Mouse (Mus musculus): ENCODE results near the gene Gm21992. TPM values are rescaled to one million over a fixed set of nuclear protein-coding genes. Genes with fewer than 3 reads are reported as not detected.

Gm21992 gene
- total RNA-seq, 2 experiments from 2014 or later, result 24.5 to 31.9 TPM

DNA sequence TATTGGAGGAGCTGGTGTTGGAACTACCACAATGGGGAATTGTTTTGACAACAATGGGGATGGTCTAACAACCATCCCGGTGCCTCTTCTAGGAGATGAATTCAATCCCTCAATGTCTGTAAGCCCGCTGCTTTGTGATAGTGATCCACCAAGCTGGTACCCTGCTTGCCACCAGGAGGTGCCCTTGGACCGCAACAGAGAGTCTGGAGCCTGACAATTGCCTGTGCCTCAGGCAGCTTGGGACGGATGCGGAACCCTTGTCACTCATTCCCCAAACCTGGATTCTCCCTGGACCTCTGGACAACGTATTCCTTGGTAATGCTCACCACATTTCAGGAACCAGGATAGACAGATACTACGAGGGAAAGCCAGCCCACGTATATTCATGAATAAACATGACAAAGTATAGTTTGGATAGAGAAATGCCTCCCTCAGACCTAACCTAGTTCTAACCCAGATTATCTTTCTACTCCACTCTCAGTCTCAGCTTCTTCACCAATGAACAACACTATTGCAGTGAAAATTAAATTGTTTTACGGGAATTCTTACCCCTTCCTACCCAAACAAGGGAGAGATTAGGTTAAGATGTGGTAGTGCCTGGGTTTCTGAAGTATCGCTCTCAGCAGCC is 55.7 kb downstream of the Gm21992 start:
- DNase-seq (ENCODE audit: low spot score in 2 of 2), result peak; percentile 86 to 95

DNA sequence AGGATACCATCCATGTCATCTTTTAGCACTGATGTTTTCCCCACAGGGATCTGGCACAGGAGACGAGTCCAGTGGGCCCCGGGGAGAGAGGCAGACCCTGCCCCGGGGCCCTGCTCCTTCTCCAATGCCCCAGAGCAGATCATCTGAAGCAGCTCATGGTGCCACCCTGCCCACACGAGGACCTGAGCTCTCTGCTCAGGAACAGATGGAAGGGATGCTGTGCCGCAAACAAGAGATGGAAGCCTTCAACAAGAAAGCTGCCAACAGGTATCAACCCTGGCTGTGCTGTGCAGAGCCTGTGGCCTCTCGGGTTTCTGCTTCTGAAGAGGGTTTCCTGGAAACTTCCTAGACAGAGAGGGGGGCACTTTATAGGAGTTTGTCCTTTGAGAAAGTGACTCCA is 61.4 kb downstream of the Gm21992 start:
- no peak for DNase-seq (ENCODE audit: low spot score in 2 of 2)

DNA sequence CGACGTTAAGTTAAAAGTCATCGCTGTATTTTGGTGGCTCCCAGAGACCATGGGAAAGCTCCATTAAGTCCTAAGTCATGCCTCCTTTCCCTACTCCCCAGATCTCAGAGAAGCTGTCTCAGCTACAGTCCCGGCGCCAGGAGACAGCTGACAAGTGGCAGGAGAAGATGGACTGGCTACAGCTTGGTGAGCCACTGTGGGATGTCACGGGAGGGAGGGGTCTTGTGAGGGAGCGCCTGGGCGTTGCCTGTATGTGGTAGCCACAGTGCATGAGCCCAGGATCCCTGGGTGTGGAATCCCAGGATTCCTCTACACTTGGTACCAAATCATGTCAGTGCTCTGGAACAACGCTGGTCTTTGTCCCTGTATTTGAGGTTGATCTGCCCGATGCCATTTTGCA is 62.9 kb downstream of the Gm21992 start:
- no peak for DNase-seq (ENCODE audit: low spot score in 2 of 2)

DNA sequence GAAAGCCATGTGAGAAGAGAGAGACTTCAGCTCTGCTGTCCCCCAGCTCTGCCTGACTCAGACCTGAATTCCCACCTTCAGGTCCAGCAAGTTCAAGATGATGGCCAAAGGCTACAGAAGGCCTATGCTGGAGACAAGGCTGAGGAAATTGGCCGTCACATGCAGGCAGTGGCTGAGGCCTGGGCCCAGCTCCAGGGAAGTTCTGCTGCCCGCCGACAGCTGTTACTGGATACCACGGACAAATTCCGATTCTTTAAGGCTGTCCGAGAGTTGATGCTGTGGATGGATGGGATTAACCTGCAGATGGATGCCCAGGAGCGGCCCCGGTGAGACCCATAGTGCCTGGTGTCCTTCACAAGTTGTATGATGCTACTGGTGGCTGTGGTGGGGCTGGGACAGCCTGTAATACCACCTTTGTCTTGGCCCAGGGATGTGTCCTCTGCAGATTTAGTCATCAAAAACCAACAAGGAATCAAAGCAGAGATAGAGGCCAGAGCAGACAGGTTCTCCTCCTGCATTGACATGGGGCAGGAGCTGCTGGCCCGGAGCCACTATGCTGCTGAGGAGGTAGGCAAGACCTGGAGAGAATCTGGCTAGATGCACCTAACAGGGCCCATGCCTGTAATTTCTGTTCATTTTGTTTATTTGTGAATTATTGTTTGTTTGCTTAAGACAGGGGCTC is 63.6 kb downstream of the Gm21992 start:
- DNase-seq (ENCODE audit: low spot score in 2 of 2), result no peak

GRCm38 (mm10) chr19:4746611-4747010 is 64.8 kb downstream of the Gm21992 start:
- DNase-seq (ENCODE audit: low spot score in 2 of 2), result no peak

- no peak for DNase-seq (ENCODE audit: low spot score in 2 of 2)
Measured at GRCm38 (mm10) chr19:4745681-4746080, 65.7 kb downstream of the Gm21992 start.

DNA sequence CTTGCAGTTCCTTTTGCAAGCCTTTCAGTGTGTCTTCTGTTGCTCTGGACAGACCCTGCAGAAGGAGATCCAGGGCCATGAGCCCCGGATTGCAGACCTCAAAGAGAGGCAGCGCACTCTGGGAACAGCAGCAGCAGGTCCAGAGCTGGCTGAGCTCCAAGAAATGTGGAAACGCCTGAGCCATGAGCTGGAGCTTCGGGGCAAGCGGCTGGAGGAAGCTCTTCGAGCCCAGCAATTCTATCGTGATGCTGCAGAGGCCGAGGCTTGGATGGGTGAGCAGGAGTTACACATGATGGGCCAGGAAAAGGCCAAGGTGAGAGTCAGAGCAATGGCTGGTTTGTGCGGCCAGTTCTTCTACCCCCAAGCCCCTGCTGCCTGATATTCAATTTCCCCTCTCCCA is 66.4 kb downstream of the Gm21992 start:
- no peak for DNase-seq (ENCODE audit: low spot score in 2 of 2)

DNA sequence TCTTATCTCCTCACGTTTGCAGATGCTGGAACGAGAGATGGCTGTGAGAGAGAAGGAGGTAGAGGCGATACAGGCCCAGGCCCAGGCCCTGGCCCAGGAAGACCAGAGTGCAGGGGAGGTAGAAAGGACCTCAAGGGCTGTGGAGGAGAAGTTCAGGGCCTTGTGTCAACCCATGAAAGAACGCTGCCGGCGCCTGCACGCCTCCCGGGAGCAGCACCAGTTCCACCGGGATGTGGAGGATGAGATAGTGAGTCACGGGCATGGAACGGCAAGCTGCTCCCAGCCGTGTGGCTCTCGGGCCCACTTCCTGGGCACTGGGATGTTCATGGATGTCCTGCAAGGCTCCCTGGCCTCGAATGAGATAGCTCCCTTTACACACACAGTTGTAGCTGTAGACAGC is 67.4 kb downstream of the Gm21992 start:
- DNase-seq (ENCODE audit: low spot score in 2 of 2), result no peak

- peak in 1 of 2 experiments; percentile 55 for DNase-seq (ENCODE audit: low spot score in 2 of 2)
Measured at GRCm38 (mm10) chr19:4743524-4743923, 67.9 kb downstream of the Gm21992 start.

DNA sequence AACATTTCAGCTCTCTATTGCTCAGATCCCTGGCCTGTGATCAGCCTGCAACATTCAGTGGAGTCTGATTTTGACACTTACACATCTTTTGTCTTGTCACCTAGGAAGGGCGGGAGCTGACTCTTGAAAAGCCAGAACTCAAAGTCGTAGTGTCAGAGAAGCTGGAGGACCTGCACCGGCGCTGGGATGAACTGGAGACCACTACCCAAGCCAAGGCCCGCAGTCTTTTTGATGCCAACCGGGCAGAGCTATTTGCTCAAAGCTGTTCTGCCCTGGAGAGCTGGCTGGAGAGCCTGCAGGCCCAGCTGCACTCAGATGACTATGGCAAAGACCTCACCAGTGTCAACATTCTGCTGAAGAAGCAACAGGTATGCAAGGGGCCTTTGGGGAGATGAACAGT is 69.2 kb downstream of the Gm21992 start:
- DNase-seq (ENCODE audit: low spot score in 2 of 2), result no peak

- DNase-seq (ENCODE audit: low spot score in 2 of 2), result no peak
Measured at GRCm38 (mm10) chr19:4741482-4741881, 69.9 kb downstream of the Gm21992 start.

GRCm38 (mm10) chr19:4739762-4740161 is 71.7 kb downstream of the Gm21992 start:
- DNase-seq (ENCODE audit: low spot score in 2 of 2), result no peak

GRCm38 (mm10) chr19:4739053-4739452 is 72.4 kb downstream of the Gm21992 start:
- no peak for DNase-seq (ENCODE audit: low spot score in 2 of 2)

GRCm38 (mm10) chr19:4737866-4738265 is 73.5 kb downstream of the Gm21992 start:
- DNase-seq (ENCODE audit: low spot score in 2 of 2), result no peak

GRCm38 (mm10) chr19:4733052-4733451 is 78.4 kb downstream of the Gm21992 start:
- DNase-seq (ENCODE audit: low spot score in 2 of 2), result no peak

- DNase-seq (ENCODE audit: low spot score in 2 of 2), result no peak
Measured at GRCm38 (mm10) chr19:4729186-4729585, 82.2 kb downstream of the Gm21992 start.

GRCm38 (mm10) chr19:4720671-4721244 is 90.7 kb downstream of the Gm21992 start:
- no peak for DNase-seq (ENCODE audit: low spot score in 2 of 2)

GRCm38 (mm10) chr19:4720112-4720511 is 91.3 kb downstream of the Gm21992 start:
- DNase-seq (ENCODE audit: low spot score in 2 of 2), result no peak

DNA sequence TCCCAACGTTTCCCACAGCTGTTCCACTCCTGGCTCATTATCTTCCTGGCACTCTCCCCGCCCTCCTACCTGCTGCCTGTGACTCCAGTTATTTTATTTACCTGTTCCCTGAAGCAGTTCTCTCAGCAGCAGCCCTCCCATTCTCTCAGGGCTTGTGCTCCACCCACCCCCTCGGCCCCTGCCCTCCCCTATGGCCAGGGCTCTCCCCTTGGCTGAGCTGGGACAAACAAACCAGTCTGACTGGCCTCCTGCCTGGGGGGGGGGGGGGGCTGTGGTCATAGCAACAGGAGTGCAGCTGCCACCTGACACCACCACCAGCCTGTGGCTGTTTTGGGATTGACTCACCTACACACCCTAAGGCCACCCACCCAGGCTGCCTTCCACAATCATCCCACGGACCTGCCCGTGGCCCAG is 92.1 kb downstream of the Gm21992 start:
- DNase-seq (ENCODE audit: low spot score in 2 of 2), result no peak

DNA sequence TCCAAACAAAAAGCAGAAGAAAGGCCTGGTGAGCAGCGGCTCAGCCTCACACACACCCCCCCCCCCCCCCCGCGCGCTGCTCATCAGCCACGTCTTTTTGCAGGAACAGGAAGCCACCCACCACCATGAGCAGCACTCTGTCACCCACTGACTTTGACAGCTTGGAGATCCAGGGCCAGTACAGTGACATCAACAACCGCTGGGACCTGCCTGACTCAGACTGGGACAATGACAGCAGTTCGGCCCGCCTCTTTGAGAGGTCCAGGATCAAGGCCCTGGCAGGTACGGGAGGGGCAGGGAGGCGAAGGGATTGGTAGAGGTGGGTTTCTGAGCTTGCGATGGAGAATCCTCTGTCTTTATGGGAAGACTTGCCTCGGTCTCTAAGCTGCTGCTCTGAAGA is 92.7 kb downstream of the Gm21992 start:
- peak in 1 of 2 experiments; percentile 59 for DNase-seq (ENCODE audit: low spot score in 2 of 2)

DNA sequence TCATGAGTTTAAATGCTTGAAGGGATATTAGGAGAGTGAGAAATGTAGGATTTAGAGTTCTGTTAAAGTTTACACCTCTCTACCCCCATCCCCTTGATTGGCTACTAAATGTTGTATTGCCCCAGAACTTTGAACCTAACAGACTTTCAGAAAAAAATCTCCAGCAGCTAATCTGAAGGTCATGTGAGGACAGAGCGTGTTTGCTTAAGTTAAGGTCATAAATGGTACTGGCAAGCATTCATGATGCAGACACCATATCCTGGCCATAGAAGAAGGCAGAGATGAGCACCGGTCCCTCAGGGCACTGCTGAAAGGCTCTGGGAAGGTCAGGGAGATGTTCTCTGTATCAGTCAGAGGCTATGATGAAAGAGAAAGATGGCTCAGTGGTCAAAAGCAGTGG is 94.1 kb downstream of the Gm21992 start:
- DNase-seq (ENCODE audit: low spot score in 2 of 2), result no peak

DNA sequence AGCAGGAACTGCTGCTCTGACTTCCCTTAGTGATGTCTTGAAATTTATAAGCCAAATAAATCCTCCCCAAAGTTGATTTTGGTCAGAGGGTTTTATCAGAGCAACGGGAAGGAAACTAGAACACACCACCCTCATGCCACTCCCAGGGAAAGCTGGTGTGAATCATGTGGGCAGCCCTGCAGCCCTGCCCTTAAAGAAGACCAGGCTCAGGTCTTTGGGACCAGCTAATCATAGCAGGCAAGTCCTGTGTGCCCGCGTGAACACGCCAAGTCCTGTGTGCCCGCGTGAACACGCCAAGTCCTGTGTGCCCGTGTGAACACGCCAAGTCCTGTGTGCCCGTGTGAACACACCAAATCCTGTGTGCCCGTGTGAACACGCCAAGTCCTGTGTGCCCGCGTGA is 94.7 kb downstream of the Gm21992 start:
- no peak for DNase-seq (ENCODE audit: low spot score in 2 of 2)

- peak in 1 of 2 experiments; percentile 11 for DNase-seq (ENCODE audit: low spot score in 2 of 2)
Measured at GRCm38 (mm10) chr19:4713886-4714285, 97.5 kb downstream of the Gm21992 start.

Measured in layer of hippocampus, adult 18-20 months (tissue).